ENCODE assay signal across 20 mouse cellular contexts in the genomic region with DNA sequence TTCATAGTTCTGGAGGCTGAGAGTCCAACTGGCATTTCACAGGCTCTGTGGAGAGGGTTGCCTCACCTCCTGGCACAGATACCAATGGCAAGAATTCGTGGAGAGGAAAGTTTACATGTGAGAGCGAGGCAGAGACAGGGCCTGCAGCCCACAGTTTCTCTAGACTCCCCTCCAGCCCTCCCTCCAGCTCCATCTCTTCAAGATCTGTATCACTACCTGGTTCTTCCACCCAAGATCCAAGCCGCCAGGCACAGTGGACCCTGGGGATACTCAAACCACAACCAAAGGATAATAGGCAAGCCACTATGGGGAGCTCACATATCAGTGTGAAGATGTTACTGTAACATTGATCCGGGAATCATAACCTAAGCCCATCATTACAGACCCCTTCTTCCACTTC.
"Had no signal": no experiment of that assay in that cellular context is flagged by ENCODE, and none has a peak within 500 bp of the region (broad histone marks: within the 10 kb centered on the region; RNA-seq: fewer than 3 reads in every experiment).

No protein-coding gene starts in this region.

- H3K36me3 ChIP-seq: limb, embryonic 12.5 days; limb, embryonic 15.5 days; liver, embryonic 12.5 days; liver, embryonic 15.5 days; midbrain, embryonic 12.5 days; midbrain, embryonic 15.5 days; neural tube, embryonic 13.5 days; stomach, embryonic 15.5 days had no signal

- ATAC-seq: liver, embryonic 12.5 days; lung, postnatal 0 days; midbrain, embryonic 15.5 days had no signal

- DNase-seq: kidney, adult 18-20 months; kidney, adult 9 months; kidney, postnatal 14 days; kidney, postnatal 4 days; left cerebral cortex, postnatal 4 days; lung, embryonic 14.5 days; retina, postnatal 1 day; right cerebral cortex, postnatal 25 days; spleen, adult 18-20 months; thymus, postnatal 25 days had no signal

- H3K27me3 ChIP-seq: limb, embryonic 12.5 days; limb, embryonic 15.5 days; liver, embryonic 12.5 days; liver, embryonic 15.5 days; midbrain, embryonic 12.5 days; midbrain, embryonic 15.5 days; neural tube, embryonic 13.5 days; stomach, embryonic 15.5 days had no signal

- H3K27ac ChIP-seq: limb, embryonic 12.5 days; limb, embryonic 15.5 days; liver, embryonic 12.5 days; liver, embryonic 15.5 days; midbrain, embryonic 12.5 days; midbrain, embryonic 15.5 days; neural tube, embryonic 13.5 days; stomach, embryonic 15.5 days had no signal

- H3K4me3 ChIP-seq: limb, embryonic 12.5 days; limb, embryonic 15.5 days; liver, embryonic 12.5 days; liver, embryonic 15.5 days; midbrain, embryonic 12.5 days; midbrain, embryonic 15.5 days; myocyte; neural tube, embryonic 13.5 days; stomach, embryonic 15.5 days had no signal

- H3K9ac ChIP-seq: limb, embryonic 12.5 days; limb, embryonic 15.5 days; liver, embryonic 12.5 days; liver, embryonic 15.5 days; lung, embryonic 14.5 days; midbrain, embryonic 12.5 days; midbrain, embryonic 15.5 days; neural tube, embryonic 13.5 days; stomach, embryonic 15.5 days had no signal

- H3K9me3 ChIP-seq: limb, embryonic 12.5 days; limb, embryonic 15.5 days; liver, embryonic 12.5 days; liver, embryonic 15.5 days; midbrain, embryonic 12.5 days; midbrain, embryonic 15.5 days; neural tube, embryonic 13.5 days; stomach, embryonic 15.5 days had no signal

- H3K4me1 ChIP-seq: limb, embryonic 15.5 days; liver, embryonic 12.5 days; liver, embryonic 15.5 days; midbrain, embryonic 12.5 days; midbrain, embryonic 15.5 days; stomach, embryonic 15.5 days had no signal

- H3K4me2 ChIP-seq: limb, embryonic 12.5 days; limb, embryonic 15.5 days; liver, embryonic 12.5 days; liver, embryonic 15.5 days; lung, embryonic 14.5 days; midbrain, embryonic 12.5 days; midbrain, embryonic 15.5 days; neural tube, embryonic 13.5 days; stomach, embryonic 15.5 days had no signal
